Mouse (Mus musculus) C2C12 (cell line): ENCODE data around the gene Cd47.

Experiments used
- CTCF ChIP-seq: IDR thresholded peaks from one replicate; pipeline ENCODE4 v1.5.1; 2011; ENCODE audit not compliant: control insufficient read depth, insufficient read depth, insufficient read length
- MAX ChIP-seq: IDR thresholded peaks from one replicate; pipeline ENCODE4 v1.6.1; 2011; ENCODE audit warnings: mild to moderate bottlenecking, control low read depth
- MYOD1 ChIP-seq: IDR thresholded peaks from one replicate; pipeline ENCODE4 v1.6.1; 2011; ENCODE audit warnings: low read depth; ENCODE audit not compliant: control insufficient read depth, insufficient read length
- MYOG ChIP-seq: IDR thresholded peaks from one replicate; pipeline ENCODE4 v1.6.1; 2011; ENCODE audit not compliant: control insufficient read depth, insufficient read length; ENCODE audit errors: extremely low read depth
- USF1 ChIP-seq: IDR thresholded peaks from one replicate; pipeline ENCODE4 v1.6.1; 2011; ENCODE audit warnings: low read depth, mild to moderate bottlenecking, control low read depth, moderate library complexity

- TF ChIP-seq MYOG (no peak), CTCF (no peak), MAX (no peak), MYOD1 (no peak), USF1 (no peak)
Observed at GRCm38 (mm10) chr16:49907356-49907755, 107.0 kb downstream of the Cd47 start.
